Mouse (Mus musculus) heart, postnatal 25 days (tissue): Measurements from ENCODE around the gene Tcam1. TPM values are rescaled to one million over a fixed set of nuclear protein-coding genes. Genes with fewer than 3 reads are reported as not detected.
"Not testable (repeated sequence)": the region's sequence is repeated elsewhere in the genome, so short reads cannot be mapped to it uniquely, and the experiment has no call there.

Source experiments
- DNase-seq: peaks from one replicate; pipeline ENCODE4 v3.0.0; 2022; ENCODE audit warnings: low spot score
- intact Hi-C: fragments of 180-260 bp; cut with DNase I; formaldehyde crosslinking; loops from one replicate; pipeline ENCODE4 v1.15.1; 2025
- total RNA-seq, 2 experiments: library from RNA; stranded (reverse); gene quantifications; 2 replicates each; pipeline ENCODE4 v1.2.3; 2021

Gene Tcam1
- not detected for total RNA-seq

DNA sequence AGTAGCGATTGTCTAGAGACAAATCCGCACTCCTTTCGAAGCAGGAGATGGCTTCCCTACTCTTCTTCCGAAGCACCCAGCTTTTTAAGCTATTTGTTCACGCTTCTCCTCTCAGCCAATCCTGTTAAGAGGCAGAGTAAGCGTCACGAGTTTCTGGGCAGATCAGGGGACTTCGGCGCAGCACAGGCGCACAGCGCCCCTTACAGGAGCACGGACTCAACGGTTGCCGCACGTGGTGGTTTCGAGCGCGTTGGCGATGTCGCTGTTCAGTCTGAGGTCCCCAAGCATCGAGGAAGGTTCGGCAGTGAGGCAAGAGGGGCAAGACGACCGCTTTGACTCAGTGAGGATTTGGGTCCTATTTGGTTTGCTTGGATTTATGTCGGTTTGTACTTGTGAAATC is at the start of gene Tcam1:
TSS of gene Tcam1 (plus strand) at position 219 of the 400 bp plus-strand sequence.
- intact Hi-C loops = loop anchor here (10.0 kb wide), 2 partner anchors 218 to 338 kb away; partner anchors contain the start of gene Tex2
- DNase-seq = peak; percentile 80

DNA sequence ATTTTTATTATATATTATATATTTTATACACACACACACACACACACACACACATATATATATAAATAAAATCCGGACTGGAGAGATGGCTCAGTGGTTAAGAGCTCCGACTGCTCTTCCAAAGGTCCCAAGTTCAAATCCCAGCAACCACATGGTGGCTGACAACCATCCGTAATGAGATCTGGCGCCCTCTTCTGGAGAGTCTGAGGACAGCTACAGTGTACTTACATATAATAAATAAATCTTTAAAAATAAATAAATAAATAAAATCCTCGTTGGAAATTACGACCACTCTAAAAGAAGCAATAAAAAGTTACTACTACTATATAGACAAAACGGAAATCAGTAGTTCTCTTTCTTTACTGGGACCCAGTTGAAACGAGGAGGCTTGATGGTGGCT is 42.5 kb upstream of the Tcam1 start:
- intact Hi-C loops, DNase-seq: not testable (repeated sequence)

DNA sequence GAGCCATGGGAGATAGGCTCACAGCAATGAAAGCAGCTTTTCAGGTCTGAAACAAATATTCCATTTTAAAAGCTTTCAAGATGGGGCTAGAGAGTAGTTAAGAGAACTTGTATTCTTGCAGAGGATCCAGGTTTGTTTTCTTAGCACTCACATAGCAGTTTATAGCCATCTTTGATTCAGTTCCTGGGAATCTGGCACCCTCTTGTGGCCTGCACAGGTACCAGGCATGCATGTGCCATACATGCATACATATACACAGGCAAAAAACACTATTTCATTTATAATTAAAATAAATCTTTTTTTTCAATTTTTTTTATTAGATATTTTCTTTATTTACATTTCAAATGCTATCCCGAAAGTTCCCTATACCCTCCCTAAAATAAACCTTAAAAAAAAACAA is 29.6 kb upstream of the Tcam1 start:
- no peak for DNase-seq
- intact Hi-C loops = no loop called here

DNA sequence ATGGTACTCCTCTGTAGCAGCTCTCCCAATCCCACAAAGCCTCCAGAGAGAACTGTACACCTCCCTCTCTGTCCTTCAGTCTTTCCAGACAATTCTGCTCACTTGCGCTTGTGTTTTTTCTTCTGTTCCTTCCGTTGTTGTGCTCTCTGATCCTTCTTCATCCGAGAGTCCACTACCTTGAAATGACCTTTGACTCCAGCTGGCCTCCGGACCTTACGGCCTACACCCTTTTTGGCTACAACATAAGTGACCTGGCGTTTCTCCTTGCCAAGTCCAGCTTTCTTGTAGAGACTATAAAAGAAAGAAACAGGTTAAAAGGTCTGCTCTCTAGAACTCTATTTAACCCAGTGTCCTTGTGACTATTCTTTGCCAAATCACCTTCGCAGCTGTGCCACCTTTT is 27.1 kb upstream of the Tcam1 start:
- no peak for DNase-seq
- intact Hi-C loops = no loop called here

DNA sequence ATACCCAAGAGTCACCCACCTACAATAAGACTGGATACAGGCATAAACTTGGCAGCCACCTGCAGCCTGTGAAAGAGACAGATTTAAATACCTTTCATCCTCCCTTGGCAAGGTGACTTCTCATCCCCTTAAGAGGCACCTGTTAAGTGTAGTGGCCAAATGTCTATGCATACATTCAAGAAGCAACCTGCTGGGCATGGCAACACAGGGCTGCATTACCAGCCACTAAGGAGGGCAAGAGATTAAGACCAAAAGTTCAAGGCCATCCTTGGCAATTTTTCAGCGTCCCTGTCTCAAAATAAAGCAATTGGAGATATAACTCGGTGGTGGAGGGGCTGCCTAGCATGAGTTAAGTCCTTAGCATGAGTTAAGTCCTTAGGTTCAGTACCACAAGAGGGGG is 21.7 kb upstream of the Tcam1 start:
- DNase-seq = no peak
- intact Hi-C loops = no loop called here

DNA sequence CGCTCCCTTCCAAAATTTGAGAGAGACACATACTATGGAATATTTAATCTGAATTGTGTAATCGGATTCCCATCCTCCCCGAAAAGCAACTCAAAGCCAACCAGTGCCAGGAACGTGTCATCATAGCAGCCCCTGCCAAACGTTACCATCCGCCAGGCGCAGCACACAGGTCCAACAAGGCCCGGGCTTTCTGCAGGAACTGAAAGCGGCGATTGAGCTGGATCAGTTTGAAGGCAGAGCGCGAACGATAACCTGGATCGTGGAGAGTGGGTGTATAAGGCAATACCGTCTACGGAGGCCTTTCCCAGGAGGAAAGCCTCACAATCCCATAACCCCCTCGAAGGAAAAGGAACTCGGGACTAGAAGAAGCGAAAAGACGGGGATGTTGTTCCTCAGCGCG is 21.3 kb upstream of the Tcam1 start:
- intact Hi-C loops = no loop called here
- DNase-seq = no peak

DNA sequence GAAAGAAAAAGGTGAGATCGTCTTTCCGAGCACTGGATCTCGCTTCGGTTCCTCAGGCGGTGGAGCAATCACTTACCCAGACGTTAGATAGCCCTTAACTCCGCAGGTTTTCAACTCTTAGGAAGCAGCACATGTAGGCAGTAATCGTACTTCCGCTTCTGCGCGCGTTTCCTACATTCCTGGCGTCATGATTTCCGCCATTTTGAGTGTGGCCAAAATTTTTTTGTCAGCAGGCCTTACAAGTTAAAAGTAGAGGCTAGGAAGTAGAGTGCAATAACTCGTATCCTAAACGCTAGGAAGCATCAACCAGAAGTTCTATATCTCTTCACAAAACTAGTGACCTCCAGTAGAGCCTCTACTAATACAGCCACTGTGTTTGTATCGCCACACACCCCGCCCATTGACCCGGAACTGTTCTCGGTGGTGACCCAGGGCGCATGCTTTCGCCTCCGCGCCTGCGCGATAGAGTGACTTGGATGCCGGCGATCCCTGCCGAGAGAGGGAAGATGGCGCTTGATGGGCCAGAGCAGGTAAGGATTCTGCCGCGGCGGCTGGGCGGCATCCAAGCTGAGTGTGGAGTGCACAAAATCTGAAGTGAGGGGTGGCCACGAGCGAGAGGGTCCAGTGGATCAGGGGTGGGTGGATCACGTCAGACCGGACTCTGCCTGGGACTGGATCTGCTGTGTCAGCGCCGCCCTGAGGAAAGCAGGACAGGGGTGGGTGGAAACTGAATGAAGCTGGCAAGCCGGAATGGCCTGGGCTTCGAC is 20.6 kb upstream of the Tcam1 start, which contains the start of the genes Ftsj3 and Psmc5:
TSS of gene Ftsj3 (minus strand) at position 395 of the 767 bp plus-strand sequence.
TSS of gene Psmc5 (plus strand) at position 470 of the 767 bp plus-strand sequence.
- peak; percentile 94 for DNase-seq
- intact Hi-C loops = loop anchor here (2.0 kb wide), 1 partner anchor 17 kb away; the partner anchor contains the start of gene Smarcd2

DNA sequence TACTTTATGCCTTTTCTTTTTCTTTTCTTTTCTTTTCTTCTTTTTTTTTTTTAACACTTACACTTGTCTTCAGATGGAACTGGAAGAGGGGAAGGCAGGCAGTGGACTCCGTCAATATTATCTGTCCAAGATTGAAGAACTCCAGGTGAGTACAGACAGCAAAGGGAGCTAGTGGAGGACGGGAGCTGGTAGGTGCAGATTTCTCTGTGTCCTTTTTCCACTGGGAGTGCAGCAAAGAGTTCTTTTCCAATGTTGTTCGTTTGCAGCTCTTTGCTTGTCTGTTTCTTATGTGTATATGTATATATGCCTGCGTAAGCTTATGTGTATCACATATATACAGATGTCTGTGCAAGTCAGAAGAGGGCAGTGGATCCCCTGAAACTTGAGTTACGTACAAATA is 19.7 kb upstream of the Tcam1 start:
- intact Hi-C loops = loop anchor here (2.0 kb wide), 1 partner anchor 16 kb away; the partner anchor contains the start of gene Smarcd2
- DNase-seq = no peak

DNA sequence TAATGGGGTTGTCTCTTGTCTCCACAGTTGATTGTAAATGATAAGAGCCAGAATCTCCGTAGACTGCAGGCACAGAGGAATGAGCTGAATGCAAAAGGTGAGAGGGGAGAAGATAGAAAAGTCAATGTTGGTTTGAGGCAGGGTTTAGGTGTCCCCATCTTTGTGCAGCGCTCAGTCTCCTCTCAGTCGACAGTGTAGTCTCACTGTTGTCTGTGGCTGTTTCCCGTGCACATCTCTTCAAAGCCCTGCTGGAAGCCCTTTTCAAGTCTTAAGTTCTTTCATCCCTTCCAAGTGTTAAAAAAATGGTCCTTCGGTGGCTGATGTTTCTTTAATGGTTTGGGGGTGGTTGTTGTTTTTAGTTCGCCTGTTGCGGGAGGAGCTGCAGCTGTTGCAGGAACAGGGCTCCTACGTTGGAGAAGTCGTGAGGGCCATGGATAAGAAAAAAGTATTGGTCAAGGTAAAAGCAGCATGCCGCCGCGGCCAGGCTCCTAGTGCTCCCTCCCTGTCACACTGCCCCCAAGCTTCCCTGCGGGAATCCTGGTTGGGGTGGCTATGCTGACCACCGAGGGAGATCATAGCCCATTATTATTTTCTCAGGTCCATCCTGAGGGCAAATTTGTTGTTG is 15.5 kb upstream of the Tcam1 start:
- no peak for DNase-seq
- intact Hi-C loops = no loop called here

DNA sequence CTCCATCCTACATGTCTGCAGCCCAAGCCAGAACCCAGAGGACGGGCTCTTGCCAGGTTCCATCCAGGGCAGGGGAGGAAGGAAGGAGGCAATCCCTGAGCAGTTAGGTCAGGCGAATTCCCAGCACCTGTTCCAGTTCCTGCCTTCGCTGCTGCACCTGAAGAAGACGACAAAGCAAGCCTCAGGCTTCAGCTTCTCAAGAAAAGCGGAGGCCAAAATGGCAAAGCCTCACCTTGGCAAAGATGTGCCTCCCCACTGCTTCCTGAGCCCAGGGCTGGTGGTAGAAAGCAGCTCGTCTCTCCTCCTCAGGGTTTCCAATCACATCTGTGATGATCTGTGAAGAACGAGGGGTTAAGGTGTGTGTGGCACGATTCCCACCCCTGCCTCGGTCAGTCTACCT is 12.5 kb upstream of the Tcam1 start:
- no peak for DNase-seq
- intact Hi-C loops = no loop called here

DNA sequence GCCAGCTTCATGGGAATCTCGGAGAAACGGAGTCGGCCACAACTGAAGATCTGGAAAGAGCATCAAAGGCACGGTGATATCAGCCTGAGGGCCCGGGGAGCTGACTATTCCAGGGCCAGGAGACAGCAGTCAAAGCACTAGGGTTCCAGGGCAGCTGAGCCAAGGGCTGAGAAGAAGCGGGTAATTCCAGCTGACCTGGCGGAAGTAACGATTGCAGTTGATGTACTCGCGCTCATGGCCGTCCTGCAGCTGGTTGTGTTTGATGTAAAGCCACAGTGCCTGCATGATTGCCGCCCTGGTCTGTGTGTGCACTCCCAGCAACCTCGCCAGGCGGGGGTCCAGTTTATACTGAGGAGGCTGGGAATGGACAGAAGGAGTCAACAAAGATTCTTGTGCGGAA is 11.5 kb upstream of the Tcam1 start:
- intact Hi-C loops = no loop called here
- no peak for DNase-seq

DNA sequence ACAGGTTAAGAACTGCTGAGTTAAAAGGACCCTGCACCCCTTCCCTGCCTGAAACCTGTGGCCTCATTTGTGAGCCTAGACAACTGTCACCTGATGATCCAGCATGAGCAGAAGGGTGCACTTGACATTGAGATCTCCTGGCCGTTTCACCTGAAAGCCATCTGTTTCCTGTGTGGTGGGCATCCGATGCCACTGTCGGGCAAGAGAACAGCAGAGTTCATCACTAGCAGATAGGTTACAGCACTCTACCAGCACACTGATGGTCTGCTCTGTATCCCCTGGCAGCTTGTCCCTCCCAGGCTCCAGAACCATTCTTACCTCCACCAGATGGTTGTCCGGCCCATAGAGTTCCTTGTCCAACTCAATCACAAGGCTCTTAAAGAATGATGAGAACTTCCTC is 10.9 kb upstream of the Tcam1 start:
- intact Hi-C loops = no loop called here

DNA sequence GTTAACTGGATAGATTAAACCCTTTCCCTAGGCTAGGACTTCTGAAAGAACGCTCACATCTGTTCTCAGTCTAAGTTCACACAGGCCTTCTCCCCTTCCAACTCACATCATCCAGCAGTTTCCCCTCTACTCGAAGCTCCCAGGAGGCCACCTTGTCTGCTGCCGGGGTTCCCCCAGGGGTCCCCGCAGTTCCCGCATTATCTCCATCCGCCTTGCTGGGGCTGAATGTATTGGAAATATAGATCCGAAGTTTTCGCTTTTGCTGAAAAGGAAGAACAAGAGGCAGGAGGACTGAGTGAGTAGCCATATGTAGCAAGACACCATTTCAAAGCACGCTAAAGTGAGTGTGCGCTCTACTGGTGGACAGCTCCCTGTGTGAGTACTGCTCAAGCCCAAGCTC is 10.0 kb upstream of the Tcam1 start:
- intact Hi-C loops = no loop called here
- no peak for DNase-seq

More for the DNA sequence above, 10.9 kb upstream of the Tcam1 start:
- no peak for DNase-seq

DNA sequence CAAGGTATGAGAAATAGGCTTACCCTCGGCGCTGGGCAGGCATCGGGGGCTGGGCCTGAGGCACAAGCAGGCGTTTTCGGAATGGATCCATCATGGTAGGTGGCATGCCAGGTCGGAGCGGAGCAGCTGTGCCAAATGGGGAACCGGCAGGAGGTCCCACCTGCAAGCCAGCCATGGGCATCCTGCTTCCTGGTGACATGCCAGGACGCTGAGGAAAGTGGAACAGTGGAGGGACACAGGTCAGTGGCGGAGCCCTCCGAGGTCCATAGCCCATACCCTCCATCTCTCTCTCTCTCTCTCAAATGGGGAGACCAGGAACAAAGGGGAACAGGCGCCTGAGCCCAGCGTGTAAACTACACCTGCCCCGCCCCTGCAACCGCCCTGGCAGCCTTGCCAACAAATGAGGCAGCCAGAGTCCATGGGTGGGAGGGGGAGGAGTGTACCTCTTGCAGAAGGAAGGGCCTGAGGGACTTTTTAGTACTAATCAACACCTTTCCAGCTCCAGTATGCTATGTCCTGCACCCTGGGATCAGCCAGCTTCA is 9.1 kb upstream of the Tcam1 start:
- peak; percentile 23 for DNase-seq
- intact Hi-C loops = no loop called here

DNA sequence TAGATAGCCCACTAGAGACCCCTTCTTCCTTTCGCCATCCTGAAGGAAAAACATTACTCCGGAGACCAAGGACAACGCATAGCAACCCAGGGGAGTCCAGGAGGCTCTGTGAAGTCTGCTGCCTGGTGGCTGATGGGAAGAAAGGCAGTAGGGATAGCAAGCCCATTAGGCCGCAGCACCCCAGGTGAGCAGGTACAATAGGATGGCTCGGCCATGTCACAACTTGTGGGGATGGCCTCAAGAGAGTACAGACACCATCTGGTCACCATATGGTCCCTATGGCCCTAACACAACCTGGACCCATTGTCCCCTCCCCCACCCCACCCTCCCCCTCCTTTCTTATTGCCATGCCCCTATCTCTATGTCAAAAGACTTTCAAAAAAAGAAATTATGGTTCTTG is 8.6 kb upstream of the Tcam1 start:
- DNase-seq = no peak
- intact Hi-C loops = no loop called here

DNA sequence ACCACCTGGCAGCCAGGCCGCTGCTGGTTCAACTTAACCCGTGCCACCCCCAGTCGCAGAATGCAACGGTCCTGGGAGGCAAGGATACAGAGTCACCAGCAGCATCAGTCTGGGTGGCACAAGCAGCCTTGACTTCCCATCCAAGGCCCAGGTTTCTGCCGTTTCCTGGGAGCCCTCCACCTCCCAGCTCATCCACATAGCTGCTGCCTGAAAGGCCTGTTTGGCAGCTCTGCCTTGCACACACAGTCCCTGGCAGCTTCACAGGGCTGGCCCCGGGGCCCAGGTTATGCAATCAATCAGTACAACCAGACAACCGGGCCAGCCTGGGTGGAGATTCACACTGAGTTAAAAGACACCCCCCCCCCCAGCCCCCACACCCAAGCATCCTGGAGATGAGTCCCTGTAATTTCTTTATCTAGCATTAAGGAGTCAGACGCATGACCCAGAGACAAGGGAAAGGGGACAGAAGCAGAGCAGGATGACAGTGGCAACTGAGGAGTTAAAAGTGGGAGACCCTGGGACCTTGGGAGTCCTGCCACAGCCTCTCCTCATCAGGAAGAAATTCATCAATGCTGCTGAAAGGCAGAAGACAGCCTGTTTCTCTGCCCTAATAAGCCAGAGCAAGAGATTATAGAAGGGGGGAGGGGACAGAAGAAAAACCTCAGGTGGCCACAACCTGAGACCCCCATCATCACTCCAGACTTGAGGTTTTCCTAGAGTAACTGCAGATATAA is 8.0 kb upstream of the Tcam1 start:
- DNase-seq = peak; percentile 86
- intact Hi-C loops = no loop called here

DNA sequence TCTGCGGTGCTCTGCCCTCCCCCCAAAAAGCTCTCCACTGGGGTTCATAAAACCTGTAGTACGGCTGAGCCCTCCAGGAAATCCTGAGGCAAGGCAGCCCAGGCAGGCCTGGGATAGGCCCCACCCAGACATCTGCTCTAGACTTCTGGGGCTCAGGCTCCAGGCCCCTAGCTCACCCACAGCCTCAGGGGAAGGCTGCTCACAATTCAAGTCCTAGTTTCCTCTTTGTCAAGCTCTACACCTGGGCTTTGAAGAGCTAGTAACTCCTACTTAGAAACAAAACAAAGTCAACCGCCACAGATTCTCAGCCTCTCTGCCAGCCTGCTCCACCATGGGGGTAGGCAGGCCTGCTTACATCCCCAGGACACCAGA is 7.4 kb upstream of the Tcam1 start:
- intact Hi-C loops = no loop called here
- no peak for DNase-seq

DNA sequence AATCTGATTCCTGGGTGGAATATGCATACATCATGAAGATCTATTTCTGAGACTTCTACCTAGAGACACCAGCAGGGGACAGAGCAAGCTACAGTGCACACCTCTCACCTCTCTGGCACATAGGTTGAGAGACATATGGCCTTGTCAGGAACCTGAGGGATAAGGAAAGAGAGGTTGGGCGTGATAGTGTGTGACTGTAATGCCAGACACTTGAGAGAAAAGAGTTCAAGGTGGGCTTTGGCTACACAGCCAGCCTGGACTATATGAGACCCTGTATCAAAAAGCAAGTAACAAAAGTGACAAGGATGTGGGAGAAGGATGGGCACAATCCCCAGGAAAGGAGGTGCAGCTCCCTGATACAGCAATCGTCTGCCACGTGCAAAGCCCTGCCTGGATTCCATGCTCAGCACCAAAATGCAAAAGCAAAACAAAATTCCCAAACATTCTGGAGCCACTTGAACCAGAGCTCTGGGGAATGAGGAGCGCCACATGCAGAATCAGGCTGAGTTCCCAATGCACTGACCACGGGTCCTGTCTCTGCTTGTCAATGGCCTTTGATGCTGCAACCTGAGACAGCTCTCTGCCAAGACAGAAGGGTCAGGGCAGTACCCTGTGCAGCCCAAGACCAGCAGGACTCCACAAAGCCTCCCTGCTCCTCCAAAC is 5.2 kb upstream of the Tcam1 start:
- DNase-seq = no peak

DNA sequence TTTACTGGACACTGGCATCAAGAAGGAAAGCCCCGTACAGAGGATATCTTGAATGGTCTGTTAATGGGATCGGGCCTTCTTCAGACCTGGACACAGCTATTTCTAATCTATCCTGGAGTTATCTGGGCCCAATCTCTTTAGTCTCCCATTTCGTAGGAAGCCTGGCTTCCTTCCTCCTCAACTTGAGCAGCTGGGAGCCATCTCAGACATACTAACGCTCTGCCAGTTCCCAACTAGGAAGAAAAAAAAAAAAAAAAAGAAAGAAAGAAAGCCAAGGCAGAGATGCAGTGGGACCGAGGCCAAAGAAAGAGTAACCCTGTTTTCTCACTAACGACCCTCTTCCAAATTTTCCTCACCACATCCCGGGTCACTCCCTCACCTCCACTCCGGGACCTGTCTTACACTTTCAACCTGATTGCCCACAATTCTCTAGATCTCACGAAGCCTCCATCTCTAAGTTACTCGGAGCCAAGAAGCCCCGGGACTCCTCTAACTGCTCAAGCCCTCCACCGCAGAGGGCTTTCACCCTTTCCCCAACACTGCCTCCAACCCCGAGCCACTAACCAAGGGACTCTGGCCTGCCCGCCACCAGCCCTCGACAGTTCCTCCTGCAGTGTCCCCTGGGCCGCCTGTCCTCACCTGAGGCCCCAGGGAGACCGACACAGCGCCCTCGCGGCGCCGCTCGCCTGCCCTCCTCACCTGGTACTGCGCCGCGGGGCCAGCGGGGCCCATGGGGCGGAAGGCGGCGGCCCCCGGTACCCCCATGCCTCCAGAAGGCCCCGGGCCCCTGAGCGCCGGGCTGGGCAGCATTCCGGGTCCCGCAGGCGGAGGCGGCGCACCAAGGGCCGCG is 4.5 kb upstream of the Tcam1 start:
- no peak for DNase-seq
- intact Hi-C loops = loop anchor here (2.0 to 10.0 kb wide), 4 partner anchors 15 to 343 kb away; partner anchors contain the start of genes Ccdc47, Ddx42, Ftsj3 and Psmc5

More for the DNA sequence above, 5.2 kb upstream of the Tcam1 start:
- intact Hi-C loops = loop anchor here (10.0 kb wide), 2 partner anchors 224 to 344 kb away; partner anchors contain the start of gene Tex2
